Mouse (Mus musculus) MEL (cell line): ENCODE measurements at regions not wholly inside any gene's neighbourhood (a gene's known extent, or its start where the extent isn't known, plus 50 kb on each side); places are given as distances from the start of the nearest gene placed in this dataset.
A peak's percentile ranks its signal among the peaks of the same experiment; 100 is the strongest.

Experiments
- DNase-seq: peaks from one replicate; pipeline ENCODE4 v3.0.0; 2011; ENCODE audit warnings: low read depth, low spot score
- H3K27ac ChIP-seq: 2 replicates; pipeline ENCODE4 v1.5.1; 2012; ENCODE audit warnings: low read depth, mild to moderate bottlenecking, control low read depth, low read length, moderate library complexity; ENCODE audit not compliant: control insufficient read depth
- H3K27me3 ChIP-seq, 2 experiments: fragments of 150-350 bp in 1 of 2; sonication (generic) in 1 of 2; 2 replicates each; pipeline ENCODE4 v1.6.1; 2012; ENCODE audit warnings: low read length in 2 of 2, mild to moderate bottlenecking in 2 of 2, improper control_type of control experiment in 1 of 2, moderate library complexity in 1 of 2; ENCODE audit not compliant: insufficient read depth in 2 of 2, control insufficient read depth in 1 of 2
- H3K36me3 ChIP-seq, 2 experiments: 2 replicates each; pipeline ENCODE4 v1.6.1; 2012 to 2014; ENCODE audit warnings: low read length in 2 of 2, improper control_type of control experiment in 1 of 2, inconsistent platforms in 1 of 2, mild to moderate bottlenecking in 1 of 2; ENCODE audit not compliant: insufficient read depth in 2 of 2, control insufficient read depth in 1 of 2
- H3K4me1 ChIP-seq, 2 experiments: fragments of 150-350 bp in 1 of 2; sonication (generic) in 1 of 2; 2 replicates each; pipeline ENCODE4 v1.6.1; 2012; ENCODE audit warnings: low read length in 2 of 2, improper control_type of control experiment in 1 of 2, mild to moderate bottlenecking in 1 of 2; ENCODE audit not compliant: insufficient read depth in 2 of 2, control insufficient read depth in 1 of 2
- H3K4me3 ChIP-seq, 2 experiments: fragments of 150-350 bp in 1 of 2; sonication (generic) in 1 of 2; 2 replicates each; pipeline ENCODE4 v1.5.1; 2012; ENCODE audit warnings: low read depth in 2 of 2, low read length in 2 of 2, mild to moderate bottlenecking in 2 of 2, moderate library complexity in 2 of 2, control low read depth in 1 of 2, improper control_type of control experiment in 1 of 2; ENCODE audit not compliant: control insufficient read depth in 1 of 2, insufficient read depth in 1 of 2
- H3K79me2 ChIP-seq: 2 replicates; pipeline ENCODE4 v1.6.1; 2012; ENCODE audit warnings: mild to moderate bottlenecking, low read length, moderate library complexity; ENCODE audit not compliant: control insufficient read depth, poor library complexity, insufficient read depth
- H3K9ac ChIP-seq: 2 replicates; pipeline ENCODE4 v1.6.1; 2012; ENCODE audit warnings: low read depth, mild to moderate bottlenecking, control low read depth, low read length, moderate library complexity; ENCODE audit not compliant: control insufficient read depth, poor library complexity, severe bottlenecking
- H3K9me3 ChIP-seq: fragments of 150-350 bp; sonication (generic); replicated peaks from 2 replicates; pipeline ENCODE4 v1.6.1; 2012; ENCODE audit warnings: mild to moderate bottlenecking, low read length, improper control_type of control experiment, moderate library complexity; ENCODE audit not compliant: insufficient read depth
- CTCF ChIP-seq, 3 experiments: IDR thresholded peaks in 2 of 3; conservative IDR thresholded peaks in 1 of 3; 2 replicates each; pipeline ENCODE4 v1.5.1; 2011 to 2012; ENCODE audit warnings: low read length in 3 of 3, low read depth in 2 of 3, mild to moderate bottlenecking in 2 of 3, improper control_type of control experiment in 1 of 3, inconsistent platforms in 1 of 3, mixed read lengths in 1 of 3, moderate library complexity in 1 of 3; ENCODE audit not compliant: control insufficient read depth in 1 of 3, insufficient read depth in 1 of 3, poor library complexity in 1 of 3, severe bottlenecking in 1 of 3
- NELFE ChIP-seq: IDR thresholded peaks from 2 replicates; pipeline ENCODE4 v1.6.1; 2011; ENCODE audit warnings: low read depth, low read length, improper control_type of control experiment
- RAD21 ChIP-seq: IDR thresholded peaks from 2 replicates; pipeline ENCODE4 v1.6.1; 2011; ENCODE audit warnings: mild to moderate bottlenecking, low read depth, low read length, improper control_type of control experiment
- SMC3 ChIP-seq: IDR thresholded peaks from 2 replicates; pipeline ENCODE4 v1.6.1; 2011; ENCODE audit warnings: low read depth, low read length, improper control_type of control experiment
- TBP ChIP-seq: IDR thresholded peaks from 2 replicates; pipeline ENCODE4 v1.8.0; 2011; ENCODE audit warnings: low read depth, low read length, improper control_type of control experiment
- ZC3H11A ChIP-seq: IDR thresholded peaks from 2 replicates; pipeline ENCODE4 v1.6.1; 2012; ENCODE audit warnings: low read depth, mild to moderate bottlenecking, inconsistent platforms, low read length, improper control_type of control experiment
- ZNF384 ChIP-seq: IDR thresholded peaks from 2 replicates; pipeline ENCODE4 v1.6.1; 2012; ENCODE audit warnings: low read depth, mild to moderate bottlenecking, inconsistent platforms, low read length, improper control_type of control experiment

- Histone ChIP-seq H3K9me3 (no peaks in the 10 kb centered on the region), H3K27me3 (no peaks in the 10 kb centered on the region), H3K36me3 (no peaks in the 10 kb centered on the region), H3K4me3 (no peak overlapping the region), H3K4me1 (no peaks in the 10 kb centered on the region), H3K79me2 (no peaks in the 10 kb centered on the region), H3K27ac (no peak overlapping the region), H3K9ac (no peak overlapping the region)
- TF ChIP-seq NELFE (no peak), CTCF (IDR thresholded peaks at IDR 0.05 in 2 of 3, conservative IDR thresholded peaks at IDR 0.05 in 1 of 3; ENCODE audit: control insufficient read depth in 1 of 3, insufficient read depth in 1 of 3, low read depth in 2 of 3, low read length in 3 of 3, poor library complexity in 1 of 3, severe bottlenecking in 1 of 3) (peak in 1 of 3 experiments; percentile 64; a peak in 2 of 6 replicates), SMC3 (peak; percentile 86), TBP (no peak), RAD21 (peak; percentile 93), ZNF384 (0 out of 2 replicates have a peak, but pooled peaks have one; percentile 19), ZC3H11A (peak; percentile 78)
- peak; percentile 54 for DNase-seq
Observed at GRCm38 (mm10) chrX:126465838-126466237, 349.8 kb downstream of the 4932411N23Rik start.
